ENCODE assay signal across 29 mouse cellular contexts in genomic region chr9:23363139-23363538, GRCm38 (mm10).
DNase-seq lines count a peak whose midpoint lies in the region; ATAC-seq lines count a peak whose summit lies in the region.
"Had no signal": no experiment of that assay in that cellular context is flagged by ENCODE, and none has a peak within 500 bp of the region (broad histone marks: within the 10 kb centered on the region; RNA-seq: fewer than 3 reads in every experiment).

No protein-coding gene starts in this region.

- H3K4me2 ChIP-seq in hindbrain, embryonic 14.5 days (replicated peaks), result no peak overlapping the region
- H3K4me2 ChIP-seq in limb, embryonic 12.5 days, result no peak overlapping the region
- H3K4me2 ChIP-seq: embryonic facial prominence, embryonic 13.5 days; heart, embryonic 15.5 days; hindbrain, embryonic 13.5 days; liver, embryonic 12.5 days; midbrain, embryonic 12.5 days; neural tube, embryonic 12.5 days had no signal

- H3K9me3 ChIP-seq in hindbrain, embryonic 10.5 days, result no peaks in the 10 kb centered on the region; the same call in 1 of the 2 replicates
- H3K9me3 ChIP-seq in hindbrain, embryonic 14.5 days (ENCODE audit: control insufficient read depth, low read length), result no peaks in the 10 kb centered on the region
- no peaks in the 10 kb centered on the region for H3K9me3 ChIP-seq in embryonic facial prominence, embryonic 10.5 days
- peaks cover 5% of the 10 kb centered on the region; the same call in 1 of the 2 replicates for H3K9me3 ChIP-seq in limb, embryonic 12.5 days
- H3K9me3 ChIP-seq: embryonic facial prominence, embryonic 13.5 days; heart, embryonic 15.5 days; hindbrain, embryonic 13.5 days; liver, embryonic 12.5 days; midbrain, embryonic 12.5 days; neural tube, embryonic 12.5 days had no signal

- H3K9ac ChIP-seq in hindbrain, embryonic 14.5 days, result no peak overlapping the region
- H3K9ac ChIP-seq in limb, embryonic 12.5 days (replicated peaks), result no peak overlapping the region
- H3K9ac ChIP-seq: embryonic facial prominence, embryonic 13.5 days; forebrain, postnatal 0 days; heart, embryonic 15.5 days; hindbrain, embryonic 13.5 days; liver, embryonic 12.5 days; liver, postnatal 0 days; midbrain, embryonic 12.5 days; neural tube, embryonic 12.5 days had no signal

- WGBS in hindbrain, embryonic 10.5 days, result 53% methylated on average over 2 of the region's 2 CpGs
- WGBS in hindbrain, embryonic 14.5 days, result 75% methylated on average over 2 of the region's 2 CpGs
- WGBS in embryonic facial prominence, embryonic 10.5 days, result 38% methylated on average over 2 of the region's 2 CpGs
- 34% methylated on average over 2 of the region's 2 CpGs for WGBS in limb, embryonic 12.5 days

- DNase-seq in hindbrain, embryonic 10.5 days (ENCODE audit: low spot score), result peak; percentile 26
- DNase-seq in hindbrain, embryonic 14.5 days (ENCODE audit: low spot score), result no peak
- DNase-seq in adipocyte (ENCODE audit: low spot score), result peak; percentile 85
- peak; percentile 38 for DNase-seq in embryonic facial prominence, embryonic 10.5 days (ENCODE audit: low spot score)
- no peak for DNase-seq in urinary bladder, postnatal 14 days (ENCODE audit: low spot score)
- no peak for DNase-seq in cerebellum, adult 11-12 months
- DNase-seq: adrenal gland, adult 8-10 months; B cell, adult 2 months; cerebellum, adult 9-10 months; cerebellum, postnatal 36 days; forebrain, postnatal 0 days; gastrocnemius, postnatal 10 days; kidney, adult 11 months; kidney, postnatal 25 days; liver, postnatal 0 days; lung, postnatal 4 days; right cerebral cortex, adult 18-20 months; spleen, adult 18-20 months; thymus, postnatal 14 days had no signal

- H3K4me1 ChIP-seq in hindbrain, embryonic 10.5 days (replicated peaks), result no peaks in the 10 kb centered on the region
- H3K4me1 ChIP-seq in hindbrain, embryonic 14.5 days (replicated peaks; ENCODE audit: control insufficient read depth, insufficient read depth, low read length), result no peaks in the 10 kb centered on the region
- peaks cover 13% of the 10 kb centered on the region for H3K4me1 ChIP-seq in embryonic facial prominence, embryonic 10.5 days
- H3K4me1 ChIP-seq in limb, embryonic 12.5 days (replicated peaks), result peaks cover 9% of the 10 kb centered on the region
- H3K4me1 ChIP-seq: heart, embryonic 15.5 days; hindbrain, embryonic 13.5 days; liver, embryonic 12.5 days; megakaryocyte, embryonic 14.5 days; midbrain, embryonic 12.5 days; neural tube, embryonic 12.5 days had no signal

- no peak overlapping the region for H3K27ac ChIP-seq in hindbrain, embryonic 10.5 days
- H3K27ac ChIP-seq in hindbrain, embryonic 14.5 days, result no peak overlapping the region
- peak overlapping the region; percentile 72 for H3K27ac ChIP-seq in embryonic facial prominence, embryonic 10.5 days (replicated peaks)
- peak overlapping the region; percentile 66 for H3K27ac ChIP-seq in limb, embryonic 12.5 days
- H3K27ac ChIP-seq: embryonic facial prominence, embryonic 13.5 days; heart, embryonic 15.5 days; hindbrain, embryonic 13.5 days; liver, embryonic 12.5 days; midbrain, embryonic 12.5 days; neural tube, embryonic 12.5 days had no signal

- H3K4me3 ChIP-seq in hindbrain, embryonic 10.5 days, result no peak overlapping the region
- no peak overlapping the region for H3K4me3 ChIP-seq in hindbrain, embryonic 14.5 days (replicated peaks; ENCODE audit: low read length)
- H3K4me3 ChIP-seq in embryonic facial prominence, embryonic 10.5 days, result no peak overlapping the region
- no peak overlapping the region for H3K4me3 ChIP-seq in limb, embryonic 12.5 days (replicated peaks)
- H3K4me3 ChIP-seq: embryonic facial prominence, embryonic 13.5 days; erythroblast, embryonic 14.5 days; heart, embryonic 15.5 days; hindbrain, embryonic 13.5 days; liver, embryonic 12.5 days; megakaryocyte, embryonic 14.5 days; midbrain, embryonic 12.5 days; myocyte; neural tube, embryonic 12.5 days had no signal

- H3K27me3 ChIP-seq in hindbrain, embryonic 10.5 days (ENCODE audit: insufficient read depth, poor library complexity, severe bottlenecking), result no peaks in the 10 kb centered on the region
- H3K27me3 ChIP-seq in hindbrain, embryonic 14.5 days (ENCODE audit: control insufficient read depth, insufficient read depth, low read length), result no peaks in the 10 kb centered on the region
- H3K27me3 ChIP-seq in embryonic facial prominence, embryonic 10.5 days (replicated peaks; ENCODE audit: low read depth, poor library complexity, severe bottlenecking), result no peaks in the 10 kb centered on the region
- H3K27me3 ChIP-seq in limb, embryonic 12.5 days, result 0 out of 2 replicates have a peak, but pooled peaks cover 3% of the 10 kb centered on the region
- H3K27me3 ChIP-seq: embryonic facial prominence, embryonic 13.5 days; heart, embryonic 15.5 days; hindbrain, embryonic 13.5 days; liver, embryonic 12.5 days; megakaryocyte, embryonic 14.5 days; midbrain, embryonic 12.5 days; neural tube, embryonic 12.5 days had no signal

- no peaks in the 10 kb centered on the region for H3K36me3 ChIP-seq in hindbrain, embryonic 10.5 days
- H3K36me3 ChIP-seq in hindbrain, embryonic 14.5 days (replicated peaks; ENCODE audit: control insufficient read depth, insufficient read depth), result no peaks in the 10 kb centered on the region
- no peaks in the 10 kb centered on the region for H3K36me3 ChIP-seq in embryonic facial prominence, embryonic 10.5 days (replicated peaks)
- H3K36me3 ChIP-seq in limb, embryonic 12.5 days, result no peaks in the 10 kb centered on the region
- H3K36me3 ChIP-seq: embryonic facial prominence, embryonic 13.5 days; heart, embryonic 15.5 days; hindbrain, embryonic 13.5 days; liver, embryonic 12.5 days; midbrain, embryonic 12.5 days; neural tube, embryonic 12.5 days had no signal

- no peak for ATAC-seq in hindbrain, embryonic 14.5 days (ENCODE audit: low FRiP score)
- no peak; the same call in 1 of the 2 replicates for ATAC-seq in limb, embryonic 12.5 days (ENCODE audit: insufficient number of reproducible peaks, insufficient read depth, low FRiP score, low TSS enrichment, low read depth)
- ATAC-seq: forebrain, postnatal 0 days; liver, embryonic 12.5 days; liver, postnatal 0 days had no signal

Comparison
In these comparisons a context has a peak if more than half of its experiments do, and no peak if none do; other contexts are left out.
1. DNase-seq: peak in hindbrain, embryonic 10.5 days (single experiment), adipocyte (single experiment) and embryonic facial prominence, embryonic 10.5 days (single experiment); none in hindbrain, embryonic 14.5 days (single experiment), urinary bladder, postnatal 14 days (single experiment) and cerebellum, adult 11-12 months (single experiment).
2. H3K27ac ChIP-seq: peak in embryonic facial prominence, embryonic 10.5 days (single experiment) and limb, embryonic 12.5 days (single experiment); none in hindbrain, embryonic 10.5 days (single experiment) and hindbrain, embryonic 14.5 days (single experiment).